Mouse (Mus musculus): ENCODE data around the gene Esrrb. TPM values are rescaled to one million over a fixed set of nuclear protein-coding genes. Genes with fewer than 3 reads are reported as not detected.

Gene Esrrb
- total RNA-seq, 4 experiments from 2014 or later, result 0.24 to 0.52 (median 0.41) TPM; not detected in 1

DNA sequence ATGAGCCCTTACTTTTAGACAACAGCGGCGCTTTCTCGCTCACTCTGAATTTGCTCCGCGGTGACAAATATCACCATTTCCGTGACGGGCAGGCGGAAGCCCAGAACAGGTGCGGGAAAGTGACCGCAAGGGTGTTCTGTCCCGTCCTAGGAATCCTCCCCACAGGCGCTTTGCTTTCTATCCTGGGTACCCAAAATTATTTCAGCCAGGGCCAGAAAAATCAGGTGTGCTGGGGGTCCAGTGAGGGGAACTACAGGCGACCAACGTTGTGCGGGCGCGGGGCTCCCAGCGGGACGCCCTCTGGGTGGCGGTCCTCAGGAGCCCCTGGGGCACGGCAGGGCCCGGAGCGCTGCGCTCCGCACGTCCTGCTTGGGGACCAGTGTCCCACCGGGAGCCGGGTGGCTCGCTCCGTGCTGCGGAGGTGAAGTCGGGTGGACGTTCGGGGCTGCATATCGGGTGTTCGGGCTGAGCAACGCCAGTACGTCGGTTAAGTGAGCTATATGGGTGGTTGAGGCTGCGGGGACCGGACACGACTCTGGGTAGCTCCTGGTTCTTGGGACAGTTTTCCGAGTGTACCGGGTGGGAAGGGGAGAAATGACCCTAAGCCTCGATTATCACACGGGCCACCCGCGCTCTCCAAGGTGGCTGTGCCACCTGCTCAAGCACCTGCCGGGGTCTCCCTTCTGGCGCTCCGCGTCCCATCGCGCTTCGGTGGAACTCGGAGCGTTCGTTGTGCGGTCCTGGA is 61.4 kb downstream of the Esrrb start:
- no peak for DNase-seq

DNA sequence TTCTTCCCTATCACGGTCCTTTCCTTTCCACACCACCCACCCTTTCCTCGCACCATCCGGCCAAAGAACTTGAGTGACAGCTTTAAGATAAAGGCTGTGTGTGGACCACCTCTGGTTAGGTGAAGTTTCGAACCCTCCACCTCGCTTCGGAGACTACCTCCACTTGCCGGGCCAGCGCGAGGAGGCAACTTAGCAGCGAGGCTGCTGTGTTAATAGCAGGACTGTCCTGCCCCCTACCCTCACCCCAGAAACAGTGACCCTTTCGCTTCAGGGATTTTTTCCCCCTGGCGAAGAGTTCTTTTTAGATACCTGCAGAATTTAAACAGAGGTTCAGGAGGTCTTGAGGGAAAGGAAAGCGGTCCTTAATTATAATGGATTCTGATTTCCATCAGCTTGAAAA is 62.2 kb downstream of the Esrrb start:
- no peak for DNase-seq

DNA sequence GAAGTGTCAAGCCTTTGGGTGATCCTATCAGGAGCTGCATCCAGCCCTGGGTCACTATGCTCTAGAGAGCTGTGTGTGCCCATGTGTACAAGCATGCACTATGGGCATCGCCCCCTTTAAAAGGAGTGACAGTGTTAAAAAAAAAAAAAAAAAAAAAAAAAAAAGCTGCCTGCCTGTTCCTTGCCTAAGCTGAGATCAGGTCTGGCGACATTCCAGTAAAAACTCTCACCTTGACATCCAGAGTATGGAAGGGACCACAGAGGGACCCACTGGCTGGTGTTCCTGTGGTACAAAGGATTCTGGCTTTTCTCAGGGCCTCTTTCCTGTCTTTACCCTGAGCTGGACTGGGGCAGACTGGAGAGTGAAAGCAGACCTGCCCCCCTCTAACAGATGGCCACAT is 66.7 kb downstream of the Esrrb start:
- no peak for DNase-seq

DNA sequence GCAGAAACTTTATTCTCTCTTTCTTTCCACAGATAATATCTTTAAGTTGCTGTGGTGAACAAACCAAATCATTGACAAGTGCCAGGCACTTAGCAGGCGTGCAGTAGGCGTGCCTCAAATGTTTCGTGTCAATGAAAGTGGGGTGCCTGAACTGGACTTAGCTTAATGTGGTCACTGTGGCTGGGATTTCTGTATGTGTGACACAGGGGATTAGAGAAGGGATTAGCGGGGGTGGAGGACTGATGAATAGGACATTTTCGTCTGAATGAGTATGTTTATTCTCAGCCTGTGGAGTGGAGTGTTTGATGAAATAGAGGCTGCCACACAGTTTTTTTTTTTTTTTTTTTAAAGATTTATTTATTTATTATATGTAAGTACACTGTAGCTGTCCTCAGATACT is 70.8 kb downstream of the Esrrb start:
- no peak for DNase-seq

DNA sequence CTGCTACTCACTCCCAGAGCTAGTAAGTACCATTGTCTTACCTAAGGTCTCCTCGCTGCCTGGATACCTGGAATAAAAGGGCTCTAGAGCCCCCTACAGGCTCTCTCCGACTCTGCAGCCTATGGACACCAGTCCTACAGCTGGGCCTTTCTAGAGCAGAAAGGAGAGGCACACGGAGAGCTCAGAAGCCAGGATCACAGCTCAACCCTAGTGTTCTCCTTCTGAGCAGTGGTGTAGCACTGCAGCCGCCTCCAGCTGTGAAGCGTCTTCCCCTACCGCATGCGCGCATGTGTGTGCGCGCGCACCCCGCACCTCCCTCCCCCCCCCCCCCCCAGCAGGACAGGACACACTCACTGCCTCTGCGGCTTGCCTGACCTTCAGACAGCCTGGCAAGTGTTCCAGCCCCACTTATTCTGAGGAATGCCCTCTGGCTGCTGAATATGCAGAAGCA is 72.5 kb downstream of the Esrrb start:
- DNase-seq, result peak; percentile 58

DNA sequence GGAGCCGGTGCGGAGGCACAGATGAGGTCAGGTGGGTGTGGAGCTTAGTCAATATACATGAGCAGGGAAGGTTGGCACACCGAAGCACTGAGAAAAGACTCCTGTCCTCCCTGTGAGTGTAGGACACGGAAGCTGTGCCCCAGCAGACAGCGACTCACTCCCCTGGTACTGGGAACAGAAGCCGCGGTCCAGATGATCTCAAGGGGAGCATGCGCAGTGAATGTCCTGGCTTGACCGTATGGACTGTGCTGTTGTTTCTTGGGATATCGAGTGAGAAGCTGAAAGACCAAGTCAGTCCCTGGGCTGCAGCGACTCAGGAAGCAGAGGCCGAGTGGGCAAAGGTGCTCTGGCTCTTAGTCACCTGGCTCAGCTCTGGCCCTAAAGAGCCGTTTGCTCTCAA is 74.7 kb downstream of the Esrrb start:
- no peak for DNase-seq

DNA sequence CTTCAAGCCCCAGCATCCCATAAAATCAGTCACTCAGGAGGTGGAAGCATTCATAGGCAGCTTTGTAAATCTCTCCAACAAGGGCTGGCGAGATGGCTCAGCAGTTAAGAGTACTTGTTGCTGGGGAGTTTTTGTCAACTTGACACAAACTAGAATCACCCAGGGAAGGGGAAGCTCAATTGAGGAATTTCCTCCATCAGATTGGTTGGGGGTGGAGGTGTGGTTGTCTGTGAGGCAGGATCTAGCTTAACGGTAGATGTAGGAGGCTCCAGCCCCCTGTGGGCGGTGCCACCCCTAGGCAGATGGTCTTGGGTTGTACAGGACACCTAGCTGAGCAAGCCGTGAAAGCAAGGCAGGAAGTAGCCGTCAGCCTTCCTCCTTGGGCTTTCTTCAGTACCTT is 89.9 kb downstream of the Esrrb start:
- DNase-seq, result no peak

DNA sequence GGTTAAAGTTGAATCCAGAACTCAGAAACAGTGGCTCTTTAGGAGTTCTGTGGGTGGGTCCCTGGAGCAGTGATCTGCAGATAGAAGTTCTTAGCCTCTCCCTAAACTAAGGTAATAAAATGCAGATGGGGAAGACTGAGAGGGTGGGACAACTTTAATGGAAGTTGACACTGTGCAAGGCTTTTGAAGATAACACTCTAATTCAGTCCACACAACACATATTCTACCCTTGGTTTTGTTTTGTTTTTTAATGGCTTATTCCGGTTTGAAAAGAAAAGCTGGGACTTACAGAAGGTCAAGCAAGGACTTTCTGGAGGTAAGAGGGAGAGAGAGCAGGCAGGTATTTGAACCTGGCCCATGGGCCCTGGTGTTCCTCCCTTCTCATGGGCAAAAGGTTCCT is 94.1 kb downstream of the Esrrb start:
- DNase-seq, result no peak

DNA sequence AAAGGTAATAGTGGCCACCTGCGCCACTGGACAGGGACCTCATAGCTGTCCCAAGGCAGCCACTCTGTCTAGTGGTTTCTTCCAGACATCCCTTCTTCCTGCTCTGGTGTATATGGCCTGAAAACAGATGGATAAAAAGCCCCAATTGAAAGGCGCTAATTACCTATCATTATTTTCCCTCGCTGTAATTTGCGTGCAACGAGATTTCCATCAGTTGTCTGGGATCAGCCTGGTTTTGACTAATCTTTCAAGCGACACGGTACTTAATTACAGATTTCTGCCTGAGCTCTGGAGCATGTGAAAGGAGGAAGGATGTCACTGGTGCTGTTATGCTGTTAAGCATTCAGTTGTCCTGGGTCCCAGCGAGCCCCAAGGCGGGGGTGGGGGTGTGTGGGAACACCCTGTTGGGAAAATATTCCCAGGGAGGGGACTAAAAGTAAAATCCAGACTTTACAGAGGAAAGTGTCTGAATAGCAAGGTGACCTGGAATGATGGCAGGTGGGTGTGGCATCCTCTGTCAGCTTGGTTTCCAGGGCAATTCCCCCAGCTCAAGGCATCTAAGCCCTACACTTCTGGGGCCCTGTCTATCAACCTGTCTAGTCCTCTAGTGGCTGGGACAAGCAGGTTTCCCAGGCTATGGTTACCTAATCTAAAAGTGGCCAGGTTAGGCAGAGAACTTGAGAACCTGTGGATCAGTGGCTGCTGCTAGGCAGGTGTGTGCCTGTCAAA is 102.0 kb downstream of the Esrrb start:
- no peak for DNase-seq

DNA sequence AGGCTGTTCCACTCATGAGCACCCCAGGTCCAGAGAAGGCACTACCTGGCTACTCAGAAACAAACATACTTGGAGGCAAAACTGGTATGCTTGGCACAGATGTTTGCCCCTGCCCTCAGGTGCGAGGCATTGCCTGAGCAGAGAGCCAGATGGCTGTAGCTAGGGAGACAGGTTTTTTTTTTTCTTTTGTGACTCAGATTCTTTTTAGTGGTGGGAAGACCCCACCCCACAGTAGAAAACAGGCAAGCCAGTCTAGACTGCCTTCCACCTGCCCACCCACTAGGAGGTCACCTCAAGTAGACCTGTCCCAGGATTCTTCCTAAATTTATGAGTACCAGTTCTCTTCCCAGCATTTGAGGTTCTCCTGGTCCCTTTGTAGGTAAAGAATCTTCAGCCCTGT is 103.5 kb downstream of the Esrrb start:
- DNase-seq, result no peak

DNA sequence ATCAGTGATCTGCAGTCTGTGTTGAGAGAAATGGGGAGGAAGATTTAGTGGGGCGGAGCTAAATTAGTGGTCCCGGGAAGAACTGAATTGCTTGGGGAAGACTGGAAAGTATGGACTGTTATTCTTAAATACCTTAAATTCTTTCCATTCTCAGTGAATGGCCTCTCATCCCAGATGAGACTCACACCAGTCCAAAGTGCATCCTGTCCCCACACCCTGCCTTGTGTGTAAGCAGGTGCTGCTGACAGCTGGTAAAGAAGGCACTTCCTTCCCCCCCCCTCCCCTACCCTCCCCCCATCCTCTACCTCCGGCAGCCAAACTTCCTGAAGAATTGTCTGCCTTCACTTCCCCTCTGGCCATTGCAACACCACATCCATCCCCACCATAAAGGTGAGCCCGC is 105.3 kb downstream of the Esrrb start:
- no peak for DNase-seq

DNA sequence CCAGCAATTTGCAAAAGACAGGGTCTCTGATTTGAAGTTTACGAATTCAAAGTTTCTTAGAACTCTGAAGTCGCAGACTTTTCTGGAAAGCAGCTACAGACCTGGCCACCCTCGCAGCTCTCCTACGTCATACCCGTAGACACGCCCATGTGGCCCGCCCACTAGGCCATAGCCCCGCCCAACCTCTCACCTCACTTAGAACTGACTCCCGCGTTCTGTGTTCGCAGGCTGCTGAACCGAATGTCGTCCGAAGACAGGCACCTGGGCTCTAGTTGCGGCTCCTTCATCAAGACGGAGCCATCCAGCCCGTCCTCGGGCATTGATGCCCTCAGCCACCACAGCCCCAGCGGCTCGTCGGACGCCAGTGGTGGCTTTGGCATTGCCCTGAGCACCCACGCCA is 109.0 kb downstream of the Esrrb start:
- no peak for DNase-seq

DNA sequence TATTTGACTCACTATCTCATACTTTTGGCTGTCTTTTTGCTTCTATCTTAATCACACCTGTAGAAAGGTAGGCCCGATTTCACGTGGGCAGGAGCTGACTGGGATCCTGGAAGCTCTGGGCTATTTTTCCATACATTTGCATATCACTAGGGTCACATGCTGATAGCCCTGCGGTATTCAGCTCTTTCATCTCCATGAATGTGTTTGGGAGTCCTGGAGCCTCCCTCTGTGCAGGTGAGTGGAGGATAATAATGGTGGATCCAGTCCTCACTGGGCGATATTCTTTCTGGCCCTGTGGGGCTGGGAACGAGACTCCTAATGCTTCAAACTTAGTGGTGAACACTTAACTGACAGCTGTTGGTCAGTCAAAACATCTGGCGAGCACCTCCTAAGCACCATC is 110.0 kb downstream of the Esrrb start:
- DNase-seq, result no peak

DNA sequence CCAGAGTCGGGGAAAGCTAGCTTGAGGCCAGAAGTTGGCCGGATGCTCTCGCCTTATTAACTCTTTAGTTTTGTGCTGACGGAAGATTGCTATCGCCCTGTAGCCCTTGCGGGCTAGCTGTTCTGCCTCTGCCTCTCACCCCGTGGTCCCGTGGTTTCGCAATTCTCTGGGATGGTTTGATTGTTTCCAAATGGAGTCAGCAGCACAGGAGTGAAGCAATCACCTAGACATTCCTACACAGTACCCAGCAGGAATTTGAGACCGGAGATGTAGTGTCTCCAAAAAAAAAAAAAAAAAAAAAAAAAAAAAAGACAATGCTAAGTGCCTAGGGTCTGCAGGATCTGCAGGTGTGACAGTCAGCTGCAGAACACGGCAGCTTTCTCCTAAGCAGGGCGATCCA is 112.7 kb downstream of the Esrrb start:
- DNase-seq, result no peak

DNA sequence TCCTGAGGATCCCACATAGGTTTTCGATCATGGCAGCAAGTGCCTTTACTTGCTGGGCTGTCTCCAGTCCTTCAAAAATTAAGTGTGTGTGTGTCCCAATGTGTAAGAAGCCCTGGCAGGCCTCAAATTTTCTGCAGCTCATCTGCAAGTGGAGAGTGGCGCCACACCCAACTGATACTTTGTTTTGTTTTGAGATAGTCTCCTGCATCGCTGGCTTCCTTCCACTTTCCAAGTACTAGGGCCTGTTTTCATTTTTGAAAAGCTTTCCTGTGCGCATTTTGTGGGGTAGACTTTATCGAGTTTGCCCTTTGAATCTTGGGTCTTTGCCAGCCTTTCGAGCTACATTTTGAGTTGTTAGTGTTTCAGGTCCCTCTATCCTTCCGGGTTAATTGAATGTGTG is 115.1 kb downstream of the Esrrb start:
- DNase-seq, result no peak

DNA sequence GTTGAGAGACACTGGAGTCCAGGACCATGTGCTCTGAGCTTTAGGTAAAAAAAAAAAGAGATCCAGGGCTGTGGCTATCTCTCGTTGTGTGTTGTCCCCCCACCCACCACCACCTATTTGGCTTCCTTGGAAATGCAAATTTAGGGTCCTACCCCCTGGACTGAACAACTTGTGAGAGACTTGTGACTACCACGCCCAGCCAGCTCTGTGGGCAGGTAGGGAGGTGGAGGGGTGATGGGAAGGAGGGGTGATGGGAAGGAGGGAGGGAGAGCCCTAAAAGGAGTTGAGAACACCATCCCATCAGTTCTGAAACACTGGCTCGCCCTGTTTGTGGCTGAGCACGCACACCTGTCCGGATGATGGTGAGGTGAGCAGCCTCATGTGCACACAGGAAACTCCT is 118.0 kb downstream of the Esrrb start:
- no peak for DNase-seq

DNA sequence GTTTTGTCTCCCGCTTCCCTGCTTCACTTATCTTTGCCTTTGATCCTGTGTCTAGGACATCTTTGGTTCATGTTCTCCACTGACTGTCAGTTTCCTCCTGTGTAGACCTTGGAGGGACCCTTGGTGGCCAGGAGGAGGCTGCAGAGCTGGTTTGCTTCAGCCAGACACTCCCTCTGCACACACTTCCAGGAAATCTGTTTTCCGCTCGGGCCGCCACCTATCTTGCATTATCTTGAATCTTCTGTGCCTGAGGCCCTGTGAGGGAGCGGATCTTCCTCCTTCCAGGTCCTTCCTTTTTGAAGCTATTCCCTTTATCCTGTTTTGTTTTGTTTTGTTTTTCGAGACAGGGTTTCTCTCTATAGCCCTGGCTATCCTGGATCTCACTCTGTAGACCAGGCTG is 121.1 kb downstream of the Esrrb start:
- DNase-seq, result no peak

DNA sequence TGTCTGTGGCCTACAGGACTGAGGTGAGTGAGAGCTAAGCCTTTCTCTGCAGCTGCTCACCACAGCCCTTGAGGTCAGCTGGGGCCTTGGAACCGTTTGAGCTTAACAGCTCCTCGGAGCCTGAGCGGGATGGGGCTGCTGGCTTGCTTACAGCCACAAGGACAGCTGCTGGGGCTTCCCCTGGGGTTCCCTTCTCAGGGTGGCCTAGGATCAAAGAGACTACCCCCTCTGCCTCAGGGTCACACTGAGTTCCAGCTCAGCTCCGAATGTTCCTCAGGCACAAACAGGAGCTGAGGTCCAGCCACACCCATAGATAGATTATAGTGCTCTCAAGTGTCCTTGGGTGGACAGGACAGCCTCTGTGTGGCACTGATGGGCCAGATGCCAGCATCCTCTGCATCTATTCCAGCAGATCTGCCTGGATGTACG is 122.5 kb downstream of the Esrrb start:
- peak; percentile 74 for DNase-seq

DNA sequence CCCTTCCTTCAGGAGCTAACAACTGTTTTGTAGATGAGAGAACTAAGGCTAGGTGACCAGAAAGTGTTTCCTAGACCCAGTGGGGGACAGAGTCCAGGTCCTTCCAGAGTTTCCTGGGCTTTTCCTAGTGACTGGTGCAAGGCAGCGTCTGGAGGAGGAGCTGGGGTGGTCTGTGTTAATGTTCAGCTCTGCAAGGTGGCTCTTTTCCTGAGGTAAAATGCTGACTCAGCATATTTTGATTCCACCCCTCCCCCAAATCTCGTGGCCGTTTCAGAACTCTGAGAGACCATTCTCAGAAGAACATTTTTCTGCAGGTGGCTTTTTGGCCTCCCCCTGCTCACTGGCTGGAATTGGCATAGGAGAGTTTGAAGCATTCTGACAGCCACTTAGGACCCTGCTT is 127.1 kb downstream of the Esrrb start:
- no peak for DNase-seq

DNA sequence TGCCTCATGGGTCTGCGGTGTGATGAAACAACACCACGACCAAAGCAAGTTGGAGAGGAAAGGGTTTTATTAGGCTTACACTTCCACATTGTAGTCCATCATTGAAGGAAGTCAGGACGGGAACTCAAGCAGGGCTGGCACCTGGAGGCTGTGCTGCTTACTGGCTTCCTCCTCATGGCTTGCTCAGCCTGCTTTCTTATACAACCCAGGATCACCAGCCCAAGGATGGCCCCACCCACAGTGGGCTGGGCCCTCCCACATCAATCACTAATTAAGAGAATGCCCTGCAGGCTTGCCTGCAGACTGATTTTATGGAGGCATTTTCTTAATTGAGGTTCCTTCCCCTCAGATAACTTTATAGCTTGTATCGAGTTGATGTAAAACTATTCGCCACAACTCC is 129.1 kb downstream of the Esrrb start:
- DNase-seq, result no peak

DNA sequence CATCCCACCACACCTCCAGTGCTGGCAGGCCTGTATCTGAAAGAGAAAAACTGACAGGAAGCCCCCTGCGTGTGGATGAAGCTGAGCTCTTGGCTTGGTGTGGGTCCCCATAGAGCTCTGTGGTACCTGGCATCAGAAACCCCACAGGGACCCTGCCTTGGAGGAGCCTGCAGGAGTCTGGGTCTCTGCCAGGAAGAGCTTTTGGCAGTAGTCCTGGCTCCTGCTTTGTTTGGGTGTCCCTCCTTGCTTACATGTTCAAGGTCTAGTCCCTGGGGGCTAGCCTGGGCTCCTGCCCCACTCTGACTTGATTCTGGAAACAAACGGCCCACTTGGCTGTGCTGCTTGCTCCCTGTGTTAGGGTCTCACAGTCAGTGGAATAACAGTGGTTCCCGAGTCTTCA is 130.6 kb downstream of the Esrrb start:
- no peak for DNase-seq

DNA sequence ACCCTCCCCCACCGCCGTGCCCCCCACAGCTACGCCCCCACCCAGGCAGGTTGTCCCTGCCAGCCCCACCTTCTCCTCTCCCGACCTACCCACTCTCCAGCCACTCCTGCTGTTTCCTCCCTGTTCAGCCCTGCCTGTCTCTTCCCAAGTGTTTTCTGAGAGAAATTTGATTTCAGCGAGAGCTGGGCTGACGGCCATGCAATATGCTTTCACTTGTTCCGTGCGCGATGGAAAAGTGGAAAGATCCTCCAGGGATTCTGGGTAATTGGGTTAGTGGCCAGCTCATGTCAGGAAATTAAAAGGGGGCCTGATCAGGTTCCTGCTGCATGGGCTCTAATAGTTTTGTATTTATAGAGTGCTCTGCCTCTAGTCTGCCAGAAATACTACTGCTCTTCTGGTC is 131.9 kb downstream of the Esrrb start:
- no peak for DNase-seq

DNA sequence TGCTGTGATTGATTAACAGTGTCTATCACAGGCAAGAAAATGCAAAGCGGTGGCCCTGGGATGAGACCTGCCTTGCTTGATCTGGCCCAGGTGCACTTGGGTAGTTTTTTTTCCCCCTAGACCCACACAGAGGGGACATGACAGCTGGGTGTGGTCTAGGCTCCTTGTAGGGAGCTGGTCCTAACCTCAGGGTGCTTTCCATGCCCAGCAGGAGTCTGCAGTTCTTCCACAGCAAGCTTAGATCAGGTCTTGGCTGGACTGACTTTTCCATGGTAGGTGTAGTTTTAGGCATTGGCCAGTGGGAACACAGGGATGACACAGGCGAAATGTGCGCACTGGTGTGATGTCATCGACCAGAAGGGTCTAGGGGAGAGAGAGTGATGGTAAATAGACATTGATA is 136.2 kb downstream of the Esrrb start:
- no peak for DNase-seq

DNA sequence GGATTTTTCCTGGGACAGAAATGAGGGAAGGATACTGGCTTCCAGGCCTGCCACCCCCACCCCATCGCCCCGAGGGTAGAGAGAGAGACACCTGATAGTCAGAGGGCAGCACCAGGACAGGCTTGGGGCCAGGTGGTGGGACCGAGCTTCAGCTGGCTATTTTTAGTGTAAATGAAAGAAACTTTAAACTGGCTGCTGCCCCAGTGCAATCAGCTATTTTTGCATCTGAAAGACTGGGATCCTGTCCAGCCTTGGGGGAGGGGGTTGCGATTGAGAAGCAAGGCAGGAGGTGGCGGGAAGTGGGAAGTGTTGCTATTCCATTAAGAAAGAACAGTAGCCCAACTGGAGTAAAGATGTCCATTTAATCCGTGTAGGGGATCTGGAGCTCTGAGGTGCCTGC is 137.8 kb downstream of the Esrrb start:
- peak; percentile 25 for DNase-seq

Measured in adrenal gland, adult 8-10 months (tissue).